Mouse (Mus musculus) heart, adult 2 months (tissue): ENCODE data around the gene Ttc28.

Experiments used
- CTCF ChIP-seq: fragments of 200-600 bp; IDR thresholded peaks from 2 replicates; pipeline ENCODE4 v1.8.1; 2022; ENCODE audit warnings: antibody characterized with exemption, mild to moderate bottlenecking, moderate library complexity
- EP300 ChIP-seq: fragments of 200-500 bp; IDR thresholded peaks from 2 replicates; pipeline ENCODE4 v1.6.1; 2011; ENCODE audit warnings: low read depth, low read length, control low read depth; ENCODE audit not compliant: insufficient read depth
- POLR2A ChIP-seq: fragments of 200-500 bp; IDR thresholded peaks from 2 replicates; pipeline ENCODE4 v1.6.1; 2011; ENCODE audit warnings: mild to moderate bottlenecking, low read depth, low read length, control low read depth; ENCODE audit not compliant: insufficient read depth

DNA sequence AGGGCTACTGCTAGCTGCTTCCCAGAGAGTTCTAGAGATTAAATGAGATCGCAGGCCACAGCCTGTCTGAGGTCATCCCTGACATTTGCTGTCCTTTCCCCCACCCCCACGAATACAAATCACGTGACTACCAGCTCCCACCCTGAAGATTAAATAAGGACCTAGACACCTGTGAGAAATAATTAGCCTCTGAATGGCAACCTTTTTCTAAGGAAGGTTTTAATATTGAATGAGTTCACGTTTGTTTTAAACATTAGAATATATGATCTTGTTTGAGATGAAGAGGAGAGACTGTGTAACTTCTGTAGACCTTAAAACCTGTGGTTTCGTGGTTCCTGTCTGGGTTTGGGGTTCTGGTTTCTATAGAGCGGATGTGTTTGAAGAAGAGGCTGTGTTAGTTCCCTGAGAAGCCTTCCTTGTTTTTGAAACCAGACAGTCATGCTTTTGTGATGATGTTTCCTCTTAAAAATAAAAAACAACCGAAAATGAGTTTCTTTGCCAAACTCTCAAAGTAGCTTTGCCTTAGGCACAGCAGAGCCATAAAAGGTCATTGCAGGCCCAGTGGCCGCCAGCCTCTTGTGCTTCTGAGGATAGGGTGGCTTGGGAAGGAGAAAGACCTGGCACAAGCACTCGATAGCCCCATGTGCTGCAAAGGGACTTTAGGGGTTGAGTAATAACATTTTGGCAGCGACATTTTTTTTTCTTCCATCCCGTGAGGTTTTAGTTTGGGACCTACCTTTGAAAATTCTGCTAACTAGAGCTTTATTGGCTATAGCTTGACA is 179.7 kb downstream of the Ttc28 start:
- TF ChIP-seq CTCF: no peak
- no peak for TF ChIP-seq POLR2A
- TF ChIP-seq EP300: no peak
